9 mouse cellular contexts compared by ENCODE assay signal in the genomic region with DNA sequence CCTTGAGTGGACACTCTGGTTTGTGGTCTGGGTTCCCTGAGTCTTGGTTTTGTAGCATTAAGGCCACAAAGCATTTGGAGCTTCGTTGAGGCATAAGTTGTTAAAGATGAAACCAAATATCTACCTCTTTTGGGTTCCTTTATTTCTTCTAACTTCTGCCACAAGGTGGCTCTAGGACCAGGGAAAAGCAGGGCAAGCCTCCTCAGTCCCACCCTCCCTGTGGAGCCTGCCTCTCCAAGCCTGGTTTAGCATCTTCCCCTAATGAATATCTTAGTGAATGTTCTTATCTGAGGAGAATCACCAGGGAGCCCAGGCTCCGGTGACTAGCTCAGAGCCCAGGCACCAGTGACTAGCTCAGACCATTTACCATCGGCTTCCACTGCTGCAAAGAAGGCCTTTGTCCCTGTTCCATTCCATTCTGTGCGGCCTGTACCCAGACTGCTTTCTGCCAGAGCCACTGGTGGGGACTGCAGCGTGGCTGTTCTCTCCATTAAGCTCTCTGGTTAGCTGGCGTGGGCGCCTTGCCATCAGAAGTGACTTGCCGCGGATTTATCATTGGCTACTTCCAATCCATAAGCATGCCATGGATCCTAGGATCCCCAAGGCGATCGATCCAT.
DNase-seq lines count a peak whose midpoint lies in the region; ATAC-seq and TF ChIP-seq lines count a peak whose summit lies in the region.
"Had no signal": no experiment of that assay in that cellular context is flagged by ENCODE, and none has a peak within 500 bp of the region (broad histone marks: within the 10 kb centered on the region; RNA-seq: fewer than 3 reads in every experiment).

No protein-coding gene starts in this region.

- no peak overlapping the region for H3K4me2 ChIP-seq in hindbrain, embryonic 16.5 days (ENCODE audit: low read length)
- H3K4me2 ChIP-seq: limb, embryonic 13.5 days had no signal

- WGBS in hindbrain, embryonic 16.5 days: 71% methylated on average over 11 of the region's 11 CpGs

- no peak overlapping the region for H3K27ac ChIP-seq in gastrocnemius, adult 2 months
- H3K27ac ChIP-seq in hindbrain, embryonic 16.5 days (ENCODE audit: low read depth, low read length): 0 out of 2 replicates have a peak overlapping the region, but pooled peaks have one; percentile 14
- H3K27ac ChIP-seq: limb, embryonic 13.5 days had no signal

- H3K9me3 ChIP-seq in hindbrain, embryonic 16.5 days (ENCODE audit: control insufficient read depth, low read length): no peaks in the 10 kb centered on the region
- H3K9me3 ChIP-seq: limb, embryonic 13.5 days had no signal

- DNase-seq in gastrocnemius, adult 2 months: no peak
- DNase-seq in gastrocnemius, postnatal 14 days: no peak
- DNase-seq in right cerebral cortex, adult 2 months (ENCODE audit: low spot score in 2 of 2): peak; percentile 31 to 40
- DNase-seq in right cerebral cortex, postnatal 25 days: no peak
- no peak for DNase-seq in spleen, postnatal 10 days (ENCODE audit: low spot score in 2 of 2)
- no peak for DNase-seq in kidney, postnatal 14 days
- DNase-seq in urinary bladder, adult 2 months (ENCODE audit: low spot score): no peak

- H3K27me3 ChIP-seq in hindbrain, embryonic 16.5 days (replicated peaks; ENCODE audit: control insufficient read depth, insufficient read depth, low read length): no peaks in the 10 kb centered on the region
- H3K27me3 ChIP-seq: limb, embryonic 13.5 days had no signal

- H3K36me3 ChIP-seq in hindbrain, embryonic 16.5 days (ENCODE audit: control insufficient read depth, insufficient read depth, low read length): peaks cover 12% of the 10 kb centered on the region

- peaks cover 8% of the 10 kb centered on the region for H3K4me1 ChIP-seq in hindbrain, embryonic 16.5 days (ENCODE audit: control insufficient read depth, insufficient read depth, low read depth, low read length)

- peak; percentile 26 for TF ChIP-seq CTCF in gastrocnemius, adult 2 months (IDR thresholded peaks at IDR 0.05)

- H3K9ac ChIP-seq in hindbrain, embryonic 16.5 days (ENCODE audit: low read depth, low read length): no peak overlapping the region
- H3K9ac ChIP-seq: limb, embryonic 13.5 days had no signal

- ATAC-seq in hindbrain, embryonic 16.5 days: peak; percentile 71

- H3K4me3 ChIP-seq in gastrocnemius, adult 2 months: no peak overlapping the region
- H3K4me3 ChIP-seq in hindbrain, embryonic 16.5 days (ENCODE audit: low read length): no peak overlapping the region
- H3K4me3 ChIP-seq: limb, embryonic 13.5 days had no signal

- intact Hi-C loops in gastrocnemius, adult 2 months (cut with DNase I): no loop called here
- intact Hi-C loops in gastrocnemius, postnatal 14 days (cut with DNase I; ENCODE audit: low total_unique reads): no loop called here

Comparison
In these comparisons a context has a peak if more than half of its experiments do, and no peak if none do; other contexts are left out.
1. DNase-seq: peak in right cerebral cortex, adult 2 months (2 of 2); none in gastrocnemius, adult 2 months (single experiment), gastrocnemius, postnatal 14 days (single experiment), right cerebral cortex, postnatal 25 days (single experiment), spleen, postnatal 10 days (0 of 2), kidney, postnatal 14 days (single experiment) and urinary bladder, adult 2 months (single experiment).